Mouse (Mus musculus) cerebellum, adult 2 months (tissue): ENCODE data around the gene Fam8a1. TPM values are rescaled to one million over a fixed set of nuclear protein-coding genes. Genes with fewer than 3 reads are reported as not detected.

ENCODE experiments used
- DNase-seq, 2 experiments: peaks; one replicate each; pipeline ENCODE4 v3.0.0; 2021
- H3K27ac ChIP-seq: fragments of 200-500 bp; 2 replicates; pipeline ENCODE4 v1.5.1; 2012; ENCODE audit warnings: low read length, control low read depth, inconsistent platforms; ENCODE audit not compliant: insufficient read depth
- H3K27me3 ChIP-seq: fragments of 200-500 bp; 2 replicates; pipeline ENCODE4 v1.6.1; 2012; ENCODE audit warnings: inconsistent platforms, mild to moderate bottlenecking, low read length, moderate library complexity; ENCODE audit not compliant: control insufficient read depth, insufficient read depth
- H3K4me1 ChIP-seq: fragments of 200-500 bp; 2 replicates; pipeline ENCODE4 v1.6.1; 2011; ENCODE audit warnings: low read length; ENCODE audit not compliant: control insufficient read depth, insufficient read depth
- H3K4me3 ChIP-seq: fragments of 200-500 bp; replicated peaks from 2 replicates; pipeline ENCODE3; 2011; ENCODE audit warnings: mild to moderate bottlenecking, low read depth, low read length, control low read depth; ENCODE audit not compliant: insufficient read depth
- CTCF ChIP-seq: fragments of 200-500 bp; IDR thresholded peaks from 2 replicates; pipeline ENCODE4 v1.5.1; 2011; ENCODE audit warnings: low read depth, mild to moderate bottlenecking, control low read depth, low read length, moderate library complexity, borderline replicate concordance; ENCODE audit not compliant: insufficient read depth
- POLR2A ChIP-seq: fragments of 200-500 bp; IDR thresholded peaks from 2 replicates; pipeline ENCODE4 v1.6.1; 2011; ENCODE audit warnings: low read length, control low read depth, borderline replicate concordance; ENCODE audit not compliant: insufficient read depth
- WGBS: fragments of 180-500 bp; shearing (Covaris S2); methylation state at CpG from one replicate; pipeline ENCODE4 v1.1.7; 2018; 5-methylcytosine and 5-hydroxymethylcytosine counted together
- polyA plus RNA-seq: library from polyadenylated mRNA; depleted of rRNA; stranded (reverse); fragments of >200 nt; gene quantifications from 2 replicates; pipeline ENCODE4 v1.2.3, GENCODE M21; 2012

The Fam8a1 gene
- polyA plus RNA-seq, 1 experiment: 41.9 TPM

DNA sequence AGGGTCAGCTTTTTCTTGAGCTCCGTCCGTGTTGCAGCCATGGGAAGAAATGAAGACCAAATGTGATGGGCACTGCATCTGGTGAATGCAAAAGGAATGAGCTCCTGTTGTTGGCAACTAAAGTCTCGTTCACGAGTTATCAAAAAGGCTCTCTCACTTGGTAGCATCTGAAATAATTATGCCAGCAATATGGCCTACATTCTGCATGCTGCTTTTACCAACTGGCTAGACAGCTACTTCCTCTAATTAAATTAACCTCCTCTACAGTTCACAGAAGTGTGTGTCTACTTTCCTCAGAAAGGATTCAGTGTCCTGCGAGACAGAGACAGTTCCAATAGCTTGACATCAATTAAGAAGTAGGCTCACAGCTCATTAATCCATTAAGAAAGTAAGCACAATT lies 14.8 kb upstream of the Fam8a1 start:
- DNase-seq: no peak
- H3K27ac ChIP-seq: no peak overlapping the region
- H3K27me3 ChIP-seq: no peaks in the 10 kb centered on the region
- no peak for TF ChIP-seq CTCF
- TF ChIP-seq POLR2A: no peak
- no peak overlapping the region for H3K4me3 ChIP-seq
- WGBS: 25% methylated on average over 5 of the region's 5 CpGs
- H3K4me1 ChIP-seq: no peaks in the 10 kb centered on the region

DNA sequence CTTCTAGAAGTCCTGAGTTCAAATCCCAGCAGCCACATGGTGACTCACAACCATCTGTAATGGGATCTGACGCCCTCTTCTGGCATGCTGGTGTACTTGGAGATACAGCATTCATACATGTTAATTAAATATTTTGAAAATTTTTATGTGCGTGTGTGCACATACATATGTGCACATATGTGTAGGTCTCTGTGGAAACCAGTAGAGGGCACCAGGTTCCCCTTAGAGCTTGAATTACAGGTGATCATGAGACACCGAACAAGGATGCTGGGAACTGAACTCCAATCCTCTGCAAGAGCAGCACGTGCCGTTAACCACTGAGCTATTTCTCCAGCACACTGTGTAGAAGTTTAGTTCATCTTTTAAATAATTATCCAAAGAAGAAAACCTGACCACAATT lies 10.1 kb upstream of the Fam8a1 start:
- no peaks in the 10 kb centered on the region for H3K4me1 ChIP-seq
- no peak overlapping the region for H3K4me3 ChIP-seq
- no peak overlapping the region for H3K27ac ChIP-seq
- DNase-seq: no peak
- H3K27me3 ChIP-seq: no peaks in the 10 kb centered on the region
- no peak for TF ChIP-seq CTCF
- TF ChIP-seq POLR2A: no peak
- 90% methylated on average over 5 of the region's 5 CpGs for WGBS

DNA sequence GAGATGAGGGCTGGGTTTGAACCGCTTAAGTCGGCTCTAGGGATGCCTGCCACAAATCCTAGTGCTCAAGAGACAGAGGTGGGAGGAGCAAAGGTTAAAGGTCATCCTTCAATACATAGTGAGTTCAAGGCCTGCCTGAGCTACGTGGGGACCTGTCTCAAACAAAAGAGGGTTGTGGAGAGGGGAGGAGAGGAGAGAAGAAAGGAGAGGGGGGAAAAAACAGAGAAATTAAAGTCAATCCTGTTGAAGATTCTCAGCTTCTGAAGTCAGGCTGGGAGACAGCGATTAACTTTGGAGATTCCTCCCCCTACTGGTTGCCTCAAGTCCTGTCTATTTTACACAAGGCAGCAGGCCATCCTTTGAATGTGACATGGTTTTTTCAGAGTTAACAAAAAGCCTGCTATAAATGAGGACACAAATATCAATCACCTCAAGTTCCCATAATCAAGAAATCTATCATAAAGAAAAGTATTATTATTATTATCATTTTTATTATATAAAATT lies 5.8 kb upstream of the Fam8a1 start:
- WGBS: 27% methylated on average over 4 of the region's 4 CpGs
- TF ChIP-seq POLR2A: no peak
- peak; percentile 46; the same call in 1 of the 2 replicates for TF ChIP-seq CTCF
- no peaks in the 10 kb centered on the region for H3K27me3 ChIP-seq
- H3K4me3 ChIP-seq: no peak overlapping the region
- H3K4me1 ChIP-seq: peaks cover 2% of the 10 kb centered on the region; the same call in 1 of the 2 replicates
- peak in 1 of 2 experiments; percentile 32 for DNase-seq
- no peak overlapping the region for H3K27ac ChIP-seq

DNA sequence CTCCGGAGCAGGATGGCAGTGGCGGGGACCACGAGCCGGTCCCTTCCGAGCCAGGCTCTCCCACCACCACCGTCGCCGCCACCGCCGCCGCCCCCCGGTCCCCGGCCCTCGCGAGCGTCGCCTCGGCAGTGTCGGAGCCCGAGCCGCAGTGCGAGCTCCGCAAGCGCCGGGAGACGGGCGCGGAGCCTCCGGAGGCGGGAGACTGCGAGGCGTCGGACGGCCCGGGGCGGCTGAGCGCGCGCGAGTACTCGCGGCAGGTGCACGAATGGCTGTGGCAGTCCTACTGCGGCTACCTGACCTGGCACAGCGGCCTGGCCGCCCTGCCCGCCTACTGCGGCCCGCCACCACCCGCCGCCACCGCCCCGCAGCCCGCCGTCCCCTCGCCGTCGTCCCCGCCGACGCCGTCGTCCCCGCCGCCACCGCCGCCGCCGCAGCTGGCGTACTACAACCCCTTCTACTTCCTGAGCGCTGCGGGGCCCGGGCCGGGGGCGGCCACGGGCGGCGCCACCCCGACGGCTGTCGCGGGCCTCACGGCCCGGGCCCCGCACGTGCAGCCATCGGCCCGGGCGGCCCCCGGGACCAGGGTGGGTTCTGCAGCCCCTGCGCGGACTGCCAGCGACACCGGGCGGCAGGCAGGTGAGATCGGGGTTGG lies 424 bp downstream of the Fam8a1 start:
- TF ChIP-seq POLR2A: no peak
- TF ChIP-seq CTCF: no peak
- H3K27ac ChIP-seq: peak overlapping the region; percentile 40; the same call in 1 of the 2 replicates
- under 1% methylated on average over 93 of the region's 96 CpGs for WGBS
- peak in 1 of 2 experiments; percentile 36 for DNase-seq
- H3K27me3 ChIP-seq: no peaks in the 10 kb centered on the region
- H3K4me3 ChIP-seq: peak overlapping the region; percentile 99
- H3K4me1 ChIP-seq: peaks cover 3% of the 10 kb centered on the region; the same call in 1 of the 2 replicates

DNA sequence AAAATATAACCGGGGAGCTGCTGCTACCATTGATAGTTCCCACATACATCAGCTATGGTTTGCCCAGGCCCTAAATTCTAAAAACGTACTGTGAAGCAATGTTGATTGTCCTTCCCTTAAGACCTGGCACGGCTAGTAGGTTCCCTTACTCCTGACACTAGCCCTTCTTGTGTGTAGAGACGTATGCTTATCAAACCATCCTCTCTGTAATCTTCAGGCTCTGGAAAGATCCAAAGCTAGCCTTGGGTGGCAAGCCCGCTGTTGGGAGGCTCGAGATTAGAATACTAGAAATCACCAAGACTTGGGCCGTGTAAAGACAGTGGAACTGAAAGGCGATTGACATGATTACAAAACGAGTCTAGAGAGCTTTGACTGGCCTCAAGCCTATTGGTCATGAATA lies 1.2 kb downstream of the Fam8a1 start:
- DNase-seq: no peak
- Histone ChIP-seq H3K27me3 (no peaks in the 10 kb centered on the region), H3K4me1 (peaks cover 6% of the 10 kb centered on the region; the same call in 1 of the 2 replicates), H3K4me3 (peak overlapping the region; percentile 99), H3K27ac (no peak overlapping the region)
- TF ChIP-seq POLR2A (no peak), CTCF (no peak)
- WGBS: 49% methylated on average over 9 of the region's 9 CpGs

DNA sequence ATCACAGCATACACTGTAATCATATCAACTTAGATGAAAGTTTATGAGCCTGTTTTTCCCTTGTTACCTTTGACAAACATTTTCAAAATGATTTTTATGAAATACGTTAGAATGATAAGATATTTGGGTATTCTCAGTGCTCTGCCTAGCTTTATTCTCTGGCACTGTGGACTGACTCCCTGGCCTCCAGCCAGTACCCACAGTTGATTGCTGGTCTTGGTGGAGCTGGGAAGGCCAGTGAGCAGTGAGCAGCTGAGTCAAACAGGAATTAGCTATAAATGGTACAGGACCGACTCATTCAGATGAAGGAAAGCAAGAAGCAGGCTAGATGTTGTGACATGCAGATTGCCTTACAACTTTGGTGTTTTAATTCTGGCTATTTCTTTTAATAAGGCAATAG lies 5.3 kb downstream of the Fam8a1 start:
- TF ChIP-seq POLR2A (no peak), CTCF (no peak)
- no peak overlapping the region for H3K27ac ChIP-seq
- peaks cover 3% of the 10 kb centered on the region; the same call in 1 of the 2 replicates for H3K4me1 ChIP-seq
- no peaks in the 10 kb centered on the region for H3K27me3 ChIP-seq
- DNase-seq: peak; percentile 49 to 62
- H3K4me3 ChIP-seq: no peak overlapping the region
- 24% methylated on average over 2 of the region's 2 CpGs for WGBS

DNA sequence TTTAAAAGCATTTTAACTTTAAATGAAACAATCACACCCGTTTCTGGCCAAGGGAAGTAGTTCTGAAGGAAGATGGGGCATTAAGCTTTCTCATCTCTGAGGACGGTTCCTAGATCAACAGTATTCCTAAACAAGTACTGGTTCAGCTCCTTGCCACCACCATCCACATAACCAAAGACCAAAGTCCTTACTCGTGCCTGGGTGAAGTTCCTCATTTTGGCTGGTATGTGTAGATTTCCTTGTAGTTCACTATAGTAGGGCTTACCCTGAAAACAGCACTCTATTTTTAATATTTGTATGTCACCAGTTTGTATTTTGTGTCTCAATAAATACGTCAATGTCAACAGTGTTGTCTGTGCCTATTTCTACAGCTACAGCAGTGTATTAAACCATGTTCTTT lies 8.4 kb downstream of the Fam8a1 start:
- WGBS: 82% methylated on average over 4 of the region's 4 CpGs
- Histone ChIP-seq H3K27me3 (no peaks in the 10 kb centered on the region), H3K4me3 (no peak overlapping the region), H3K27ac (no peak overlapping the region), H3K4me1 (peaks cover 5% of the 10 kb centered on the region; the same call in 1 of the 2 replicates)
- TF ChIP-seq POLR2A: no peak
- TF ChIP-seq CTCF: no peak
- no peak for DNase-seq

DNA sequence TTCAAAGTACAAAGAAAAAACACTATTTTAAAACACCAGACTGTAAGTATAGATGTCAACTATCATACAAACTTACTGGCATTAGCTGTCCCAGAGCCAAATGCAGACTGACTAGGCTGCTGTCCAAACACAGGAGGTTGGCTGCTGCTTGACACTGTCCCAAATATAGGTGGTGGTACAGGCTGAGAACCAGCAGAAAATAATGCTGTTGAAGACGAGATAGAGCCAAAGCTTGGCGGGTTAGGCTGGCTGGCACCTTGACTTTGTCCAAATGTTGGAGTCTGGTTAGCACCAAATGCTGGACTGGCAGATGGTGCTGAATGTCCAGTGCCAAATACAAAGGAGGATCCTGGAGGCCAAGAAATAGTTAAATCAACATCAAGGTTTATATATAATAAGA lies 13.6 kb downstream of the Fam8a1 start:
- Histone ChIP-seq H3K4me3 (no peak overlapping the region), H3K27ac (no peak overlapping the region), H3K27me3 (no peaks in the 10 kb centered on the region), H3K4me1 (peaks cover 8% of the 10 kb centered on the region)
- no peak for TF ChIP-seq POLR2A
- TF ChIP-seq CTCF: no peak
- DNase-seq: peak; percentile 49 to 68
- WGBS: 13% methylated on average over 2 of the region's 2 CpGs
